Mouse (Mus musculus) layer of hippocampus, adult 2 months (tissue): ENCODE results near the gene Sh3d19. TPM values are rescaled to one million over a fixed set of nuclear protein-coding genes. Genes with fewer than 3 reads are reported as not detected.

Experiments used
- DNase-seq, 2 experiments: peaks; one replicate each; pipeline ENCODE4 v3.0.0; 2022; ENCODE audit warnings: low spot score in 2 of 2
- H3K27ac ChIP-seq: fragments of 200-600 bp; 2 replicates; pipeline ENCODE4 v1.8.1; 2022
- H3K4me3 ChIP-seq: fragments of 200-600 bp; 2 replicates; pipeline ENCODE4 v1.8.1; 2022; ENCODE audit warnings: mild to moderate bottlenecking
- CTCF ChIP-seq: fragments of 200-600 bp; conservative IDR thresholded peaks from 2 replicates; pipeline ENCODE4 v1.8.1; 2022; ENCODE audit warnings: antibody characterized with exemption, mild to moderate bottlenecking, moderate library complexity
- total RNA-seq, 2 experiments: library from RNA; stranded (reverse); gene quantifications; 2 replicates each; pipeline ENCODE4 v1.2.3; 2021

Gene Sh3d19
- total RNA-seq, 2 experiments from 2014 or later, result 19.1 to 27.2 TPM

DNA sequence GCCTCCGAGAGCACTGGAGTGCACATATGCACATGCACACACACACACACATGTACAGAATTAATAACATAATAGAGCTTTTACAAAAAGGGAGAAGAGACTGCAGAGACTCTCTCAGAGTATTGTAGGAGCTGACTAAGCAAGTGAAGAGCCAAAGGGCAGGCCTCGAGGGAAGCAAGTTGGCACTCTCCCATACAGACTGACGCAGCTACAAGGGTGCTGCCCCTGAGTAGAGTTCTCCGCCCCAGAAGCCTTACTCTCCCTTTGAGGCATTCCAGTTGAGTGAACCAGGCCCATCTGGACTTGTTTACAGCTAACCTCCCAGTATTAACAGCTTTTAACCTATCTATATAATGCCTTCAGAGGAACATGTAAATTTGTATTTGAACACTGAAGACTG is 85.8 kb downstream of the Sh3d19 start:
- peak overlapping the region; percentile 23; the same call in 1 of the 2 replicates for H3K27ac ChIP-seq
- no peak for DNase-seq
- no peak for TF ChIP-seq CTCF
- no peak overlapping the region for H3K4me3 ChIP-seq

DNA sequence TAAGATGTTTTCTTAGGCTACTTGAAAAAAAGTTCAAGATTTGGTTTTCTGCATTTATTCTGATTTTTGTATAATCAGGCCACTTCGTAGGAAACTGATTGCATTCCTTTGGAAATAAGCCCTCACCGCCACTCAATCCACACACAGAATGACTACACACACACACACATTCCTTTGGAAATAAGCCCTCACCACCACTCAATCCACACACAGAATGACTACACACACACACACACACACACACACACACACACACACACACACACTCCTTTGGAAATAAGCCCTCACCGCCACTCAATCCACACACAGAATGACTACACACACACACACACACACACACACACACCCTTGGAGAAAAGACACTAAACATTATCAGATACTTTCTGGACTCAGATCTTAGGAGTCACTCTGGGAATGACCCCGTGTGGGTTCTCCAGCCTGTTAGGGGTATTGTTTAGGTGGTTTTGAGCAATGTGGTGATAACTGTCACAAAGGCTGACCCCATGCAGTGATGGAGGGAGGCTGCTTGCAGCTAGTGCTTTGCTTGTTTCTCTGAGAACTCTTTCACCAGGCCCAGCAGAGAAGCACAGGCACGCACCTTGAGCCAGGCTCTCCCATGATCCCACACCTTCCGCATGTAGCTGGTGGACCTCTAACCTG is 86.7 kb downstream of the Sh3d19 start:
- Histone ChIP-seq H3K27ac (no peak overlapping the region), H3K4me3 (no peak overlapping the region)
- no peak for TF ChIP-seq CTCF
- DNase-seq, result no peak

DNA sequence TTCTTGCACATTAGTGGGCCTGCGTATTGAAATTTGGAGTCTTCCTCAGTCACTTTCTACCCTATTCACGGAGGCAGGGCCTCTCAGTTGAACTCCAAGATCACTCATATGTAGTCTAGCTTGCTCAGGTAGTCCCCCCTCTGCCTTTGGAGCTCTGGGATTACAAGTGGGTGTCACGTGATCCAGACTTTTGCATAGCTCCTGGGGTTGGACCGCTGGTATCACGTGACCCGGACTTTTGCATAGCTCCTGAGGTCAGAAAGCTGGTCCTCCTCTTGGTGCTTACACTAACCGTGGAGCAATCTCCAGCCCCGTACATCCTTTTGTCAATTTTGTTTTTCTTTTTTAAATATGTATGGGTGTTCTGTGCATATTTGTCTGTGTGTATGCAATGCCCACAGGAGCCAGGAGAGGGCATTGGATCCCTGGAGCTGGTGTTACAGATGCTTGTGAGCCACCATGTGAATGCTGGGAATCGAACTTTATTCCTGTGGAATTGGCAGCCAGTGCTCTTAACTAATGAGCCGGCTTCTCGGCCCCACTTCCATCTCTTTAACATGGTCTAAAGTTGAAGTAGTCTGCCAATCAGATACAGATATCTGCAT is 98.8 kb downstream of the Sh3d19 start:
- no peak overlapping the region for H3K27ac ChIP-seq
- TF ChIP-seq CTCF, result peak; percentile 67
- no peak overlapping the region for H3K4me3 ChIP-seq
- DNase-seq, result no peak

DNA sequence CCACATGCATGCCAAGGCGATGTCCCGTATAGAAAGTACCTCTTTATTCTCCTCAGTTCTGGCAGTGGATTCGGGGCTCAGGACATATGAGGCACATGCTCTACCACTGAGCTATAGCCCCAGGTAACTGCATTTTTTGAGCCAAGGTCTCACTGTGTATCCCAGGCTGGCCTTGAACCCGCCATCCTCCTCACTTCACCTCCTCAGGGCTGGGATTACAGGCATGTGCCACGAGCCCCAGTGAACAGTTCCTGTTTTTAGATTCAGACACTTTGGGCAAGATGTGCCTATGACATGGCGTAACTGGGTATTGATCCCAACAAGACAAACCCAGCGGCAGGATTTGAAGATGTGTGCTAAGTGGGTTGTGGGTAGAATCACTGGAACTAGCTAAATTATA is 99.9 kb downstream of the Sh3d19 start:
- no peak overlapping the region for H3K27ac ChIP-seq
- TF ChIP-seq CTCF, result no peak
- no peak overlapping the region for H3K4me3 ChIP-seq
- DNase-seq, result no peak

DNA sequence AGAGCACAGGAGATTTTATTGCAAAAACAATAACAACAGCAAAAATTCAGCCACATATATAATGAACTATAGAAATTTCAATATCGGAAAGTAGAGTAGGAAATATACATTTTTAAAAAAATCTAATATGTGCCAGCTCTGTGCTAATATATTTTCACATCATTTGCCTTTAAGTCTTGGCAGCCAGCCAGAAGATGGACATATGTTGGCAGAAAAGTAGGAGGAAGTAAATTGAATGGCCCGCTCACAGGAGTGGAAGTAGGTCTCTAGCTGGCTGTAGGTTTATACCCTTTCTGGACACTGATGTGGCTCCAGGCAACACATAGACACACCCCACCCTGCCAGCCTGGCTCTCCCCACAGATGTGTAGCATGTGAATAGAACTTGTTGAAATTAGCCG is 101.2 kb downstream of the Sh3d19 start:
- no peak overlapping the region for H3K4me3 ChIP-seq

DNA sequence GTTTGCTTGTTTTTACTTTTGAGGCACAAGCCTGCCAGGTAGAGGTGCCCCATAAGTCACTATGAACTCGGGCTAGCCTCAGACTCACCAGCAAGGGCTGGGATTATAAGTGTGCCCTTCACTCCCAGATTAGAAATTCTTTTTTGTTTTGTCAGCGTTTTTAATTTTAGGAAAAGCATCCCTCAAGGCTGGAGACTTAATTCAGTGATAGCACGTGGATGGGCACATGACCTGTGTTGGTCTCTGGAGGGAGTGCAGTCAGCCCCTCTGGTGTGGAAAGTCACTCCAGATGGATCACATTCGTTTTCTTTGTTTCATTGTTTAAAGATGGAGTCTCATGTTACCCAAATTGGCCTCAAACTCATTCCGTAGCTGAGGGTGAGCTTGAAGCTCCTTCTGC is 102.0 kb downstream of the Sh3d19 start:
- no peak overlapping the region for H3K27ac ChIP-seq
- no peak overlapping the region for H3K4me3 ChIP-seq
- no peak for TF ChIP-seq CTCF
- no peak for DNase-seq

More for the DNA sequence above, 101.2 kb downstream of the Sh3d19 start:
- H3K27ac ChIP-seq, result no peak overlapping the region
- TF ChIP-seq CTCF, result no peak
- DNase-seq, result no peak

DNA sequence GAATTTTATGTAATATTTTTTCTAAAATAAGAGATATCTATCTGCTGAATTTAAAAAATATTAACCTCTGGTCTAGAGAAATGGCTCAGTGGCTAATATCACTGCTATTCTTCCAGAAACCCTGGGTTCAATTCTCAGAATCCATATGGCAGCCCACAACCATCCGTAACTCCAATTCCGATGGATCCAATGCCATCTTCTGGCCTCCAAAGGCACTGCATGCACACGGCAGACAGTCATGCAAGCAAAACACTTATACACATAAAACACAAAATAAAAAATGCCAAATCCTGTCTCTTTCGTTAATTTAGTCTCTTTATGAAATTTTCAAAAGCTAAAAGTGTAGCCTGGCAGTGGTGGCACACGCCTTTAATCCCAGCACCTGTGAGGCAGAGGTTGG is 104.7 kb downstream of the Sh3d19 start:
- Histone ChIP-seq H3K4me3 (no peak overlapping the region), H3K27ac (no peak overlapping the region)
- TF ChIP-seq CTCF, result peak; percentile 69
- no peak for DNase-seq

DNA sequence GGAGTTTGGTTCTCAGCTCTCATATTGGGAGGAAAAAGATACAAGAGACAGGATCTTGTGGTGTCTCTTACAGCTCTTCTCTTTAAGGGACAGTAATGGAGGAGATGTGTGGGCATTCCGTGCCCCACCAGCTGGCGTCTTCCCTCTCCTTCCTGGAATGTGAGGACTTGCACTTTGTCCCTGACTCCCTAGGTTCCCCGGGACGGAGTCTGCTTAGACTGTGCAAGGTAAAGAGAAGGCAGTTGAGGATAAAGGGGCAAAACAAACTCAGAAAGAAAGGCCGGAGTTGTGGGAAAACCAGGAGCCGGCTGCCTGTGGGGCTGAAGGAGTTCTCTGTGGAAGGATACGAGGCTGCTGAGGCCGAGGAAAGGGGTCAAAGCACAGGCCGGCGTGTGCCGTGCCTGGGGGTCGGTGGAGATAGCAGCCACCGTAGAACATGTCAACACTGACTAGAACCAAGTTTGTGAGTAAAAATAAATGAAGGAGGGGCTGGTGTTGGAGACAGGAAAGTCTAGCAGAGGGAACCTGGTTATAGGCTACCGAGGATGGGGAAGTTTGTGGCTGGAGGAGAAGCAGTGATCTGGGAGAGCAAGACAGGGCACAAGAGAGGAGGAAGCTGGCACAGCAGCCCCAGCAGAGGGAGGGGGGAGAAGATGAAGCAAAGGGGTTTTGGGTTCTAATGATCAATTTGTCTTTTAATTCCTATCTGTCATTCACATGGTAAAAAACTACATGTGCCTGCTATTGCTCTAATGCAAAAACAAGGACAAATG is 105.8 kb downstream of the Sh3d19 start:
- TF ChIP-seq CTCF, result no peak
- no peak overlapping the region for H3K27ac ChIP-seq
- H3K4me3 ChIP-seq, result no peak overlapping the region
- DNase-seq, result no peak

DNA sequence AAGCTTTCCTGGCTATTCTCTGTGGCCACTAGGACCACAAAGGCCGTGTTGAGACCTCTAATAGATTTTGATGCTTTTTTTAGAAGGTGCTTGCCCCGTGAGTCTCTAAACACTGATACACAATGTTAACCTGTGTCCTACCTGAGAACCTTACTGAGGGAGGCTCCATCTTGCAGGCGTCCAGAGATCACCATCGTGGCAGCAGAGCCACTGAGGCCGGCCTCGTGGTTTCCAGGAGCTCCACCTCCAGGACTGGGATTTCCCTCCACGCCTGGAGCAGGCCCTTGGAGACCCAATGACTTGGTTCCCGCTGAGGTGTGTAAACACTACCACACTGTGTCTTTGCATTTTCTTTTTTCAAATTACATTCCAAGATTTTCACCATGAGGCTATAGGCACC is 112.1 kb downstream of the Sh3d19 start:
- TF ChIP-seq CTCF, result no peak
- no peak for DNase-seq
- no peak overlapping the region for H3K27ac ChIP-seq

DNA sequence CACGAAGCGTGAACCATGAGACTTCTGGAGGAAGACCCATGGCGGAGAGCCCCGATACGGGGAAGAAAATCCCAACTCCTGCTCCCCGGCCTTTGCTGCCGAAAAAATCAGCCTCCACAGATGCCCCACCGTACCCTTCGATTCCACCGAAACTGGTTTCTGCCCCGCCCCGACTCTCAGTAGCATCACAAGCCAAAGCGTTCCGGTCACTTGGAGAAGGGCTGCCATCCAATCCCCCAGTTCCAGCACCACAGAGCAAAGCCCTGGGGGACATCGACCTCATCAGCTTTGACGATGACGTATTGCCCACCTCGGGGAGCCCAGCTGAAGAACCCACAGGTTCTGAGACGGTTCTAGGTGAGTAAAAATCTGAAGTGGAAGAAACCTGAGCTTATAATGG is 114.1 kb downstream of the Sh3d19 start:
- Histone ChIP-seq H3K4me3 (no peak overlapping the region), H3K27ac (no peak overlapping the region)
- DNase-seq, result no peak
- no peak for TF ChIP-seq CTCF

More for the DNA sequence above, 112.1 kb downstream of the Sh3d19 start:
- H3K4me3 ChIP-seq, result no peak overlapping the region

DNA sequence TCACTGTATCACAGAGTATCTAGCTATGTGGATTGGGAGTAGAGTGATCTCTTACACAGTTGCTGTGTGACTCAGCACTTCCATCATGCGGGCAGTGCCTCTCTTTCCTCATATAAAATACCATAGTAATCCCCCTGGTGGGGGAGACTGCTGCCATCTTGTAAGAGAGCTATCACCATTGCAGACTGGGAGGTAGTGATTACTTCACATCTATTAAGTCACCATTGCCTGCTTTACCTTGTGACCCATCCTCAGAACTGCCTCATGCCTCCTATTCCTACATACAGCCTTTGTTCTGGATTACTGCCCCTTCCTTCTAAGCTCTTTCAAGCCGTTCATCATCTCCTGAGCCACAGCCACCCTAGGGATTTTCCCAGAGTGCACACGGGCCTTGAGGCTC is 117.0 kb downstream of the Sh3d19 start:
- DNase-seq, result no peak
- Histone ChIP-seq H3K4me3 (no peak overlapping the region), H3K27ac (no peak overlapping the region)
- TF ChIP-seq CTCF, result no peak

DNA sequence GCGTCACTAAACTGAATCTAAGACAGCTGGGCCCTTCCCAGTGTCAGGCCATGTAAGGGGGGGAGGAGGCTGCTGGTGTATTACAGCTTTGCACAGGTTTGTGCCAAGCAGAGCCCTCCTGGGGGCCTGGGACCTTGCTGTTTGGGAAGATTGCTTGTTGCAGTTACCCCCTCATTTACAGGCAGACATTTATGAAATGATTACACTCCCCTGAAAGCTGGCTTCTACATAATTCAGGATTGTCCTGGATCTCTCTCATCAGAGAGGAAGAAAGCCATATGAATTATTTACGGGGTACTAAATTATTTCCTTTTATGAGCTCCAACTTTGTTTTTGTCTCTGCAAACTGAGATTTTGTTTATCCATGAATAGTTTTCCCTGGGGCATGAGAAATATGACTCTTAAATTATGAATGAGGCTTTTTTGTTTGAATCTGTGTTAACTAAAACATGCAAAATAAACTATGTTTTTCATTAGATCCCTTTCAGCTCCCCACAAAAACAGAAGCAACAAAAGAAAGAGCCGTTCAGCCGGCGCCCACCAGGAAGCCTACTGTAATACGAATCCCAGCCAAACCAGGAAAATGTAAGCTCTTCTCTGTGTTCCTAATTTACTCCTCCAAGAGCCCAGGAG is 122.4 kb downstream of the Sh3d19 start:
- no peak for DNase-seq
- no peak overlapping the region for H3K4me3 ChIP-seq
- no peak for TF ChIP-seq CTCF
- no peak overlapping the region for H3K27ac ChIP-seq

DNA sequence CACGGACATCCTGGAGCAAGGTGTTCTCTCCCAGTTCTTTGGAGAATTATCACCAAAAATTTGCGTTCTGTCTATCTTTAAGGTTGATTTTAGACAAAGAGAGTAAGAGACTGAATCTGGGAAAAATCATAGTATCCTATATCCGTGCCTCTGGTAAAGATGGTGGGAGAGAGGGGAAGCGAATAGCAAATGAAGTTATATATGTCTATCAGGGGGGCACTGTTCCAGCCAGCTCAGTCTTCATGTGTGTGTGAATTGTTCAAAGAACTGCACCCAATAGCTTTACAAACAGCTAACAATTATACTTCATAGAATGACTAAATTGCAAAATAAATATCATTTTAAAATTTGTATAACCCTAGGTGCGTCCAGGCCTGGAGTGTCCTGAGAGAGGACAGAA is 123.0 kb downstream of the Sh3d19 start:
- no peak for TF ChIP-seq CTCF
- no peak for DNase-seq
- Histone ChIP-seq H3K4me3 (no peak overlapping the region), H3K27ac (no peak overlapping the region)

DNA sequence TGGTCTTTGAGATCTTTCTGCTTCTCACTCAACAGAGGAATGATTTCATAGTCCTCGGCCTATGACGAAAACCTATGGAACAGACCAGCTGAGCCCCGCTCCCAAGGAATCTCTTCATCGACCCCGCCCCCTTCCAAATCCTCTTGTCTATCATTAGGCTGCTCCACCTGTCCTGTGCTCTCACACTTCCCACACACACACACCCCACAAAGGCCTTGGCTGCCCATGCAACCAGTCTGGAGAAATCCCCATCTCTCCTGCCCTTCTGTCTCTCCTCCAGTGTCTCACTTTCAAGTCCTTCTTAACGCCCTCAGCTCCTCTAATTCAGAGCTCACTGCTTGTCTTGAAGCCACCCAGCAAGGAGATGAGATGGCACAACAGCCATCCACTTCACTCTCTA is 131.0 kb downstream of the Sh3d19 start:
- TF ChIP-seq CTCF, result no peak
- no peak overlapping the region for H3K4me3 ChIP-seq
- H3K27ac ChIP-seq, result peak overlapping the region; percentile 1; the same call in 1 of the 2 replicates
- no peak for DNase-seq
